Mouse (Mus musculus): ENCODE results near the gene St6galnac6. TPM values are rescaled to one million over a fixed set of nuclear protein-coding genes. Genes with fewer than 3 reads are reported as not detected.

St6galnac6 gene
- polyA plus RNA-seq, 1 experiment from 2014 or later: 8.3 TPM

DNA sequence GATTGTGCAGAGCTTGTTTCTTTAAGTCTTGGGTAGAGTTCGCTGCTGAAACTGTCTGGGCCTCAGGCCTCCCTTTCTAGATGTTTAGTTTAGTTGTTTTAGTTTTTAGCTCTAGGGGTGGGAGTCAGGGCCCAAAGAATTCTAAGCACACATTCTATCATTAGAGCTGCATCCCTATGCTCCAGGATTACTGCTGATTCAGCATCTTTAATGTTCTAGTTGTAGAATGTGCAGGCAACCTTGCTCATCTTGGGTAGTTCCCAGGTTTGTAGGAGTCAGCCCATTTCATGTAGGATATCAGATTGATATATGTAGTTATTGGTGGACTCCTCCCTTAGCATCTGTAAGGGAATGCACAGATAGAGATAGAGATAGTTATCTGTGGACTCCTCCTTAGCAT, 17.6 kb downstream of the St6galnac6 start:
- H3K27ac ChIP-seq (ENCODE audit: low read depth, low read length): no peak overlapping the region
- 97% methylated on average over 1 of the region's 1 CpGs for WGBS

DNA sequence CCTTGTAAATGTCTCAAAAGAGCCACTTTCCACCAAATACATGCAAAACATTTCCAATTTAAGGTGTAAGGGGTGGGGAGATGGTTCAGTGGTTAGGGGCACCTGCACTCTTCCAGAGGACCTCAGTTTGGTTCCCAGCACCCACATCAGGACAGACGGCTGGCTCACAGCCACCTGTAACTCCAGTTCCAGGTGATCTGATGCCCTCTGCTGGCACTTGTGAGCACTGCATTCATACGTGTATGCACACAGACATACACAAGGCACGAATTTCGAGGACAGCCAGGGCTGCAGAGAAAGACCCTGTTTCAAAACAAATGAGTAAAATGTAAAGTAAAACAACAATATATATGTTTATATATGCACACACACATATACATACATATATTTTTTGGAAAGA, 18.1 kb downstream of the St6galnac6 start:
- H3K4me2 ChIP-seq (replicated peaks; ENCODE audit: low read depth): no peak overlapping the region
- no peaks in the 10 kb centered on the region for H3K9me3 ChIP-seq (ENCODE audit: control insufficient read depth)
- H3K27me3 ChIP-seq (replicated peaks; ENCODE audit: control insufficient read depth, insufficient read depth, low read length): no peaks in the 10 kb centered on the region
- TF ChIP-seq CTCF (IDR thresholded peaks at IDR 0.05; ENCODE audit: low read depth): peak; percentile 58
- H3K27ac ChIP-seq (ENCODE audit: low read depth, low read length): no peak overlapping the region
- no peak for ATAC-seq
- peaks cover 6% of the 10 kb centered on the region; the same call in 1 of the 2 replicates for H3K36me3 ChIP-seq (ENCODE audit: control insufficient read depth, insufficient read depth)
- no peak overlapping the region for H3K9ac ChIP-seq (ENCODE audit: low read depth, low read length)
- H3K4me3 ChIP-seq (ENCODE audit: low read depth, low read length): no peak overlapping the region
- 0 out of 2 replicates have a peak, but pooled peaks cover 8% of the 10 kb centered on the region for H3K4me1 ChIP-seq (replicated peaks; ENCODE audit: control insufficient read depth, insufficient read depth, low read length)
- WGBS: 97% methylated on average over 4 of the region's 4 CpGs

More for the DNA sequence above, 17.6 kb downstream of the St6galnac6 start:
- Histone ChIP-seq H3K4me2 (replicated peaks; ENCODE audit: low read depth) (no peak overlapping the region), H3K4me3 (ENCODE audit: low read depth, low read length) (no peak overlapping the region), H3K9ac (ENCODE audit: low read depth, low read length) (no peak overlapping the region), H3K36me3 (ENCODE audit: control insufficient read depth, insufficient read depth) (peaks cover 6% of the 10 kb centered on the region; the same call in 1 of the 2 replicates), H3K9me3 (ENCODE audit: control insufficient read depth) (no peaks in the 10 kb centered on the region), H3K27me3 (replicated peaks; ENCODE audit: control insufficient read depth, insufficient read depth, low read length) (no peaks in the 10 kb centered on the region), H3K4me1 (replicated peaks; ENCODE audit: control insufficient read depth, insufficient read depth, low read length) (0 out of 2 replicates have a peak, but pooled peaks cover 8% of the 10 kb centered on the region)
- no peak for TF ChIP-seq CTCF (IDR thresholded peaks at IDR 0.05; ENCODE audit: low read depth)
- ATAC-seq: no peak

DNA sequence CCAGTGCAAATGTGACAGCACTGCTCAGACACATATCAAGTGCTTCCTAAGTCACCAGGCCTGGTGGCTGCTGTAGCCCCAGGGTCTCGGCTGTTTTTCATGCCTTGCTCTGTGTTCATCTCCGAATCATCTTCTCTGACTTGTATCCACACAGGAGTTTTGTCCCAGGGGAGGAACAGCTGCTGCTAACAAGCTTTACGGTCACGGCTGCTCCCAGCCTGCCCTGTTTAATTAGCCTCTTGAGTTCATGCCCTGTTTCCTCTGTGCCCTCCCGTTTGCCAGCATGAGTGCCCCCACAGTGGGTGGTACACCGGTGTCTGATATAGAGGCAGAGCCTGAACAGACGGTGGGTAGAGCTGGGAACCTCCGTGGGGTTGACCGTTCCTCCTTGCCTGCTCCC, 18.5 kb downstream of the St6galnac6 start:
- H3K9ac ChIP-seq (ENCODE audit: low read depth, low read length): no peak overlapping the region
- ATAC-seq: no peak
- H3K36me3 ChIP-seq (ENCODE audit: control insufficient read depth, insufficient read depth): peaks cover 6% of the 10 kb centered on the region; the same call in 1 of the 2 replicates
- H3K4me2 ChIP-seq (replicated peaks; ENCODE audit: low read depth): no peak overlapping the region
- TF ChIP-seq CTCF (IDR thresholded peaks at IDR 0.05; ENCODE audit: low read depth): no peak
- no peak overlapping the region for H3K4me3 ChIP-seq (ENCODE audit: low read depth, low read length)
- no peak overlapping the region for H3K27ac ChIP-seq (ENCODE audit: low read depth, low read length)
- H3K9me3 ChIP-seq (ENCODE audit: control insufficient read depth): no peaks in the 10 kb centered on the region
- H3K4me1 ChIP-seq (replicated peaks; ENCODE audit: control insufficient read depth, insufficient read depth, low read length): 0 out of 2 replicates have a peak, but pooled peaks cover 8% of the 10 kb centered on the region
- no peaks in the 10 kb centered on the region for H3K27me3 ChIP-seq (replicated peaks; ENCODE audit: control insufficient read depth, insufficient read depth, low read length)
- 84% methylated on average over 9 of the region's 9 CpGs for WGBS

DNA sequence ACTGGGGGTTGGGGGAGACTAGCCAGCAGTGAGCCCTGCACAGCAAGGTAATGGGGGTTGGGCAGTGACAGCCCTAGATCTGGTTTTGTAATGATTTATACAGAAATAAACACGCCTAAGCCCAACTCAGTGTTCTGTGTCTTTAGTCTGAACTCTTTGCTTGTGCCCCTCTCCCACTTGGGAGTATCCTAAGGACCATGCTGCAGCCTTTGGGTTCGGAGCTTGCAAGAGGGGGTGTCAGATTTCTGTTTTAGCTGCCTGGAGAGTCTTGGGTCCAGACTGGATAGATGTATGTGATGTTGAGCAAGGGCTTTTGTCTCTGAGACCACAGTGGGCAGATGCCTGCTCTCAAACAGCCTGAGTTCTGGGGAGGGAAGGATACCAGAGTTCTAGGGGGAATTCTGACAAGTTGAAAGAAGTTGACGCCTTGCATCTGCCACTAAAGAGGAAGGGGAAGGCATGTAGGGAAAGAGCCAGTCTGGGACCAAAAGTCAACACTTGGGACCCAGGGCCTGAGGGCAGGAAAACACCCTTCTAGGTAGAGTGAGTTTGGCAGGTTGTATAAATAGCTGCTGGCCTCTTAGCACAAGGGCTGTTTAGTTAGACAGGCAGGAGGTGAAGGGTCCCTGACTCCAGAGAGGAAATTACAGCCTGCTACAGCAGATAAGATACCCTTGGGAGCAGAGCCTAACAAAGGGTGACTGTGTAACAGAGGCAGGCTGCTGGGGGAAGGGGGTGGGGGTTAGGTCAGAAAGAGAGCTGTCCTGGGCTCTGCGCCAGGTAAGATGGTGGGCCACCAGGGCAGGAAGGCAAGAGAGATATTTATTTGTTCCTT, 21.4 kb downstream of the St6galnac6 start:
- 24% methylated on average over 4 of the region's 4 CpGs for WGBS
- Histone ChIP-seq H3K27me3 (replicated peaks; ENCODE audit: control insufficient read depth, insufficient read depth, low read length) (no peaks in the 10 kb centered on the region), H3K4me3 (ENCODE audit: low read depth, low read length) (no peak overlapping the region), H3K4me1 (replicated peaks; ENCODE audit: control insufficient read depth, insufficient read depth, low read length) (peaks cover 14% of the 10 kb centered on the region; the same call in 1 of the 2 replicates), H3K4me2 (replicated peaks; ENCODE audit: low read depth) (0 out of 2 replicates have a peak overlapping the region, but pooled peaks have one; percentile 9), H3K27ac (ENCODE audit: low read depth, low read length) (peak overlapping the region; percentile 62; the same call in 1 of the 2 replicates), H3K9ac (ENCODE audit: low read depth, low read length) (no peak overlapping the region), H3K36me3 (ENCODE audit: control insufficient read depth, insufficient read depth) (peaks cover 6% of the 10 kb centered on the region; the same call in 1 of the 2 replicates), H3K9me3 (ENCODE audit: control insufficient read depth) (no peaks in the 10 kb centered on the region)
- peak; percentile 72 for ATAC-seq
- TF ChIP-seq CTCF (IDR thresholded peaks at IDR 0.05; ENCODE audit: low read depth): no peak

DNA sequence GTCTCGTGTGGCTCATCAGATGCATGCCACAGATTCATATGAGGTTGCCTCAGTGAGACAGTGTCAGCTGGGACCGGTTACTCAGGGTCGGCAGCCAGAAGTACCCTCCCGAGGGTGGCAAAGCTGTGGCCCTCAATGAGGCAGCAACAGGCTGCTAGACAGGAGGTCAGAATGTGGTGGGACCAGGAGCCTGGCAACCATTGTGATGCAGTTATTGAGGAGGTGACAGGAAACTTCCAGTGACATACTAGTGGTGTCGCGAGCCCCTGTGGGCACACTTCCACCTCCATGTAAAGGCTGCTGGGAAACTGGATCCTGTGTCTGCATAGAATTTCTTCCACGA, 22.0 kb downstream of the St6galnac6 start, which contains the start of gene Ak1:
Gene Ak1 (plus strand): TSS at position 242 of the 343 bp plus-strand sequence.
- peak within 1 kb of the TSS; percentile 62; the same call in 1 of the 2 replicates for H3K27ac ChIP-seq (ENCODE audit: low read depth, low read length)
- H3K9me3 ChIP-seq (ENCODE audit: control insufficient read depth): no peaks in the 10 kb centered on the region
- peaks cover 18% of the 10 kb centered on the region; the same call in 1 of the 2 replicates for H3K4me1 ChIP-seq (replicated peaks; ENCODE audit: control insufficient read depth, insufficient read depth, low read length)
- H3K27me3 ChIP-seq (replicated peaks; ENCODE audit: control insufficient read depth, insufficient read depth, low read length): no peaks in the 10 kb centered on the region
- H3K36me3 ChIP-seq (ENCODE audit: control insufficient read depth, insufficient read depth): peaks cover 6% of the 10 kb centered on the region; the same call in 1 of the 2 replicates
- 13% methylated on average over 7 of the region's 7 CpGs for WGBS
- no peak for ATAC-seq
- no peak for TF ChIP-seq CTCF (IDR thresholded peaks at IDR 0.05; ENCODE audit: low read depth)
- no peak within 1 kb of the TSS for H3K4me3 ChIP-seq (ENCODE audit: low read depth, low read length)
- no peak within 1 kb of the TSS for H3K9ac ChIP-seq (ENCODE audit: low read depth, low read length)
- 0 out of 2 replicates have a peak within 1 kb of the TSS, but pooled peaks have one; percentile 9 for H3K4me2 ChIP-seq (replicated peaks; ENCODE audit: low read depth)

DNA sequence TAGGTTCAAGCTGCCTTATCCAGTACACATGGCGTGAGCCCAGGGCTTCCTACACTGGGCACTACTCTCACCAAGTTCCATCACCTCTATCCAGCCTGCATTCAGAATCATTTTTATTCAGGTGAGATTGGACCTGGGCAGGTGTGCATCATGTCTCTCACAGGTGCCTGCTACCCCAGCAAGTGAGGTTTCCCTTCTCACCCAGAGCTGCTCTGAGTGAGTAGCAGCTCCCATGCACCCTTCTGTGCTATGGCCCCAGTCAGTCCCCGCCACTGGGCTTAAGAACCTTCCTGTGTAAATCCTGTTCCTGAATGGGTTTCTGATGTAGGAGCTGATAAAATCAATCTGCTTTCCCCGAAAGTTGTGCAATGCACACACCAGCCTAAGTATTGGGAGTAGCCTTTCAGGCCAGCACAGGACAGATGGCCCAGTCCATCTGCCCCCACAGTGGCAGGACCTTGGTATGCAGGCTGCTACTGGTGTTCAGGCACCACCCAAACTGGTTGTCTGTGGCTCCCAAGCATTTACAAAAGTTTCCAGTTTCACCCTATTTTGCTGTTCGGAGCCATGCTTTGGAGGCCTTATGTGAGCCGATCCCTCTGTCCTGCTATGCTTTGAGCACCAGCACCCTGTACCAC, 24.7 kb downstream of the St6galnac6 start:
- no peaks in the 10 kb centered on the region for H3K27me3 ChIP-seq (replicated peaks; ENCODE audit: control insufficient read depth, insufficient read depth, low read length)
- no peak overlapping the region for H3K27ac ChIP-seq (ENCODE audit: low read depth, low read length)
- no peak for TF ChIP-seq CTCF (IDR thresholded peaks at IDR 0.05; ENCODE audit: low read depth)
- no peak overlapping the region for H3K4me2 ChIP-seq (replicated peaks; ENCODE audit: low read depth)
- H3K9ac ChIP-seq (ENCODE audit: low read depth, low read length): no peak overlapping the region
- ATAC-seq: no peak
- no peaks in the 10 kb centered on the region for H3K36me3 ChIP-seq (ENCODE audit: control insufficient read depth, insufficient read depth)
- WGBS: 72% methylated on average over 5 of the region's 5 CpGs
- no peak overlapping the region for H3K4me3 ChIP-seq (ENCODE audit: low read depth, low read length)
- H3K4me1 ChIP-seq (replicated peaks; ENCODE audit: control insufficient read depth, insufficient read depth, low read length): peaks cover 18% of the 10 kb centered on the region; the same call in 1 of the 2 replicates
- no peaks in the 10 kb centered on the region for H3K9me3 ChIP-seq (ENCODE audit: control insufficient read depth)
